Mouse (Mus musculus) MEL (cell line): ENCODE measurements around the gene Ankfy1.

ENCODE experiments used
- CTCF ChIP-seq, 3 experiments: IDR thresholded peaks in 2 of 3; conservative IDR thresholded peaks in 1 of 3; 2 replicates each; pipeline ENCODE4 v1.5.1; 2011 to 2012; ENCODE audit warnings: low read length in 3 of 3, low read depth in 2 of 3, mild to moderate bottlenecking in 2 of 3, improper control_type of control experiment in 1 of 3, inconsistent platforms in 1 of 3, mixed read lengths in 1 of 3, moderate library complexity in 1 of 3; ENCODE audit not compliant: control insufficient read depth in 1 of 3, insufficient read depth in 1 of 3, poor library complexity in 1 of 3, severe bottlenecking in 1 of 3
- MAZ ChIP-seq: IDR thresholded peaks from 2 replicates; pipeline ENCODE4 v1.6.1; 2012; ENCODE audit warnings: low read depth, mild to moderate bottlenecking, inconsistent platforms, low read length, improper control_type of control experiment
- NELFE ChIP-seq: IDR thresholded peaks from 2 replicates; pipeline ENCODE4 v1.6.1; 2011; ENCODE audit warnings: low read depth, low read length, improper control_type of control experiment
- POLR2A ChIP-seq, 2 experiments: IDR thresholded peaks; 2 replicates each; pipeline ENCODE4 v1.6.1; 2011 to 2012; ENCODE audit warnings: low read length in 2 of 2, mild to moderate bottlenecking in 2 of 2, control low read depth in 1 of 2, improper control_type of control experiment in 1 of 2, low read depth in 1 of 2, moderate library complexity in 1 of 2; ENCODE audit not compliant: control insufficient read depth in 1 of 2, insufficient read depth in 1 of 2, poor library complexity in 1 of 2

DNA sequence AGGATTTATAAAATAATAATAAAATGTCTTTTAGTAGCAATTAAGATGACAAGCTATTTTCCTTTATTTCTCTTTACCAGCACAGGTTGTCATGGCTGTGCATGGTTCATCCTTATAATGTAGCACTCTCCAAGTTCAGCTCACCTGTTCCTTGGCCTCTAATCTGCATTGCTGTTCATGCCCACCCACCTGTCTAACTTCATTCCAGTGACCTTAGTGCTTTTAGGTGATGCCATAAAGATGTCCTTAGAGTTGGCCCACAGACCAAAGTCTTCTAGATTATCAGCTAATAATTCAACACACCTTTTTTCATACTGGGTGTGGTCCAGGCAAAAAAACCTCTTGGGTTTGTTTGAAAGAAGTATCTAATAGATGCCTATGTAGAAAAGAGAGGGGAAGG lies 111.4 kb downstream of the Ankfy1 start:
- TF ChIP-seq NELFE (no peak), MAZ (no peak), POLR2A (IDR thresholded peaks at IDR 0.05; ENCODE audit: control insufficient read depth in 1 of 2, insufficient read depth in 1 of 2, low read depth in 1 of 2, low read length in 2 of 2, poor library complexity in 1 of 2) (no peak), CTCF (IDR thresholded peaks at IDR 0.05 in 2 of 3, conservative IDR thresholded peaks at IDR 0.05 in 1 of 3; ENCODE audit: control insufficient read depth in 1 of 3, insufficient read depth in 1 of 3, low read depth in 2 of 3, low read length in 3 of 3, poor library complexity in 1 of 3, severe bottlenecking in 1 of 3) (no peak)
